Mouse (Mus musculus) spleen, adult 2 months (tissue): ENCODE measurements around the gene Ccdc74a. TPM values are rescaled to one million over a fixed set of nuclear protein-coding genes. Genes with fewer than 3 reads are reported as not detected.
"Not testable (repeated sequence)": the region's sequence is repeated elsewhere in the genome, so short reads cannot be mapped to it uniquely, and the experiment has no call there.

Experiments used
- DNase-seq, 2 experiments: peaks; one replicate each; pipeline versions ENCODE4 v3.0.0 to v3.0.0-alpha.2; 2012 to 2021; ENCODE audit warnings: low spot score in 2 of 2, low read depth in 1 of 2
- H3K27ac ChIP-seq: fragments of 200-500 bp; 2 replicates; pipeline ENCODE4 v1.5.1; 2012; ENCODE audit warnings: low read length, inconsistent platforms; ENCODE audit not compliant: insufficient read depth
- H3K27me3 ChIP-seq: fragments of 200-500 bp; 2 replicates; pipeline ENCODE4 v1.6.1; 2012; ENCODE audit warnings: mild to moderate bottlenecking, moderate library complexity, low read length, inconsistent platforms; ENCODE audit not compliant: control insufficient read depth, insufficient read depth
- H3K36me3 ChIP-seq: fragments of 200-500 bp; 2 replicates; pipeline ENCODE4 v1.6.1; 2012; ENCODE audit warnings: mild to moderate bottlenecking, low read length, inconsistent platforms; ENCODE audit not compliant: control insufficient read depth, insufficient read depth
- H3K4me1 ChIP-seq: fragments of 200-500 bp; 2 replicates; pipeline ENCODE4 v1.6.1; 2011; ENCODE audit warnings: inconsistent platforms; ENCODE audit not compliant: control insufficient read depth, insufficient read depth, insufficient read length
- H3K4me3 ChIP-seq: fragments of 200-500 bp; 2 replicates; pipeline ENCODE4 v1.5.1; 2011; ENCODE audit warnings: mild to moderate bottlenecking, inconsistent platforms; ENCODE audit not compliant: insufficient read depth, insufficient read length; ENCODE audit errors: extremely low read depth
- CTCF ChIP-seq: fragments of 200-500 bp; IDR thresholded peaks from 2 replicates; pipeline ENCODE4 v1.5.1; 2011; ENCODE audit warnings: mild to moderate bottlenecking, inconsistent platforms; ENCODE audit not compliant: insufficient read depth, insufficient read length, insufficient replicate concordance; ENCODE audit errors: extremely low read depth
- POLR2A ChIP-seq: fragments of 200-500 bp; IDR thresholded peaks from 2 replicates; pipeline ENCODE4 v1.6.1; 2011; ENCODE audit warnings: low read depth, low read length, inconsistent platforms
- WGBS: fragments of 180-500 bp; shearing (Covaris S2); methylation state at CpG from one replicate; pipeline ENCODE4 v1.1.7; 2018; 5-methylcytosine and 5-hydroxymethylcytosine counted together
- polyA plus RNA-seq: library from polyadenylated mRNA; depleted of rRNA; stranded (reverse); fragments of >200 nt; gene quantifications from 2 replicates; pipeline ENCODE4 v1.2.3, GENCODE M21; 2012; rRNA removed

Gene Ccdc74a
- 1.0 and 1.4 TPM in 2 replicates for polyA plus RNA-seq

GRCm38 (mm10) chr16:17646310-17647114 is at the start of gene Ccdc74a:
Ccdc74a (plus strand) TSS chr16:17646470.
- no peak within 1 kb of the TSS for H3K27ac ChIP-seq
- TF ChIP-seq CTCF (no peak), POLR2A (no peak)
- peaks cover 7% of the 10 kb centered on the region for H3K4me1 ChIP-seq
- H3K36me3 ChIP-seq = peaks cover 17% of the 10 kb centered on the region
- 0 out of 2 replicates have a peak, but pooled peaks cover 2% of the 10 kb centered on the region for H3K27me3 ChIP-seq
- WGBS = 5% methylated on average over 65 of the region's 65 CpGs
- DNase-seq = peak; percentile 42 to 69
- peak within 1 kb of the TSS; percentile 44; the same call in 1 of the 2 replicates for H3K4me3 ChIP-seq

GRCm38 (mm10) chr16:17600944-17601562 is 45.2 kb upstream of the Ccdc74a start:
- Histone ChIP-seq H3K27me3 (no peaks in the 10 kb centered on the region), H3K27ac (no peak overlapping the region), H3K36me3 (no peaks in the 10 kb centered on the region), H3K4me3 (no peak overlapping the region), H3K4me1 (no peaks in the 10 kb centered on the region)
- TF ChIP-seq CTCF (no peak), POLR2A (no peak)
- DNase-seq = no peak
- WGBS = 52% methylated on average over 3 of the region's 3 CpGs

GRCm38 (mm10) chr16:17604941-17605340 is 41.3 kb upstream of the Ccdc74a start:
- Histone ChIP-seq H3K36me3 (no peaks in the 10 kb centered on the region), H3K27me3 (no peaks in the 10 kb centered on the region), H3K4me1 (no peaks in the 10 kb centered on the region), H3K4me3 (no peak overlapping the region), H3K27ac (no peak overlapping the region)
- no peak for DNase-seq
- 75% methylated on average over 4 of the region's 4 CpGs for WGBS
- TF ChIP-seq POLR2A (no peak), CTCF (no peak)

GRCm38 (mm10) chr16:17605684-17606083 is 40.6 kb upstream of the Ccdc74a start:
- H3K36me3 ChIP-seq = no peaks in the 10 kb centered on the region
- WGBS = 79% methylated on average over 5 of the region's 5 CpGs
- H3K27ac ChIP-seq = no peak overlapping the region
- TF ChIP-seq POLR2A (no peak), CTCF (no peak)
- no peak overlapping the region for H3K4me3 ChIP-seq
- H3K27me3 ChIP-seq = no peaks in the 10 kb centered on the region
- no peak for DNase-seq
- H3K4me1 ChIP-seq = no peaks in the 10 kb centered on the region

GRCm38 (mm10) chr16:17611383-17611782 is 34.9 kb upstream of the Ccdc74a start:
- no peak for DNase-seq
- no peaks in the 10 kb centered on the region for H3K36me3 ChIP-seq
- H3K27me3 ChIP-seq = no peaks in the 10 kb centered on the region
- no peak overlapping the region for H3K4me3 ChIP-seq
- no peak for TF ChIP-seq POLR2A
- no peak overlapping the region for H3K27ac ChIP-seq
- no peaks in the 10 kb centered on the region for H3K4me1 ChIP-seq
- WGBS = 58% methylated on average over 4 of the region's 4 CpGs

- not testable (repeated sequence) for H3K4me1 ChIP-seq, H3K36me3 ChIP-seq, H3K27me3 ChIP-seq, H3K27ac ChIP-seq, DNase-seq, H3K4me3 ChIP-seq
- WGBS = 90% methylated on average over 6 of the region's 6 CpGs
Measured at GRCm38 (mm10) chr16:17614740-17615139, 31.5 kb upstream of the Ccdc74a start.

GRCm38 (mm10) chr16:17616212-17616611 is 30.1 kb upstream of the Ccdc74a start:
- no peak overlapping the region for H3K27ac ChIP-seq
- no peaks in the 10 kb centered on the region for H3K36me3 ChIP-seq
- H3K27me3 ChIP-seq = no peaks in the 10 kb centered on the region
- 45% methylated on average over 5 of the region's 5 CpGs for WGBS
- TF ChIP-seq POLR2A (no peak), CTCF (no peak)
- H3K4me1 ChIP-seq = no peaks in the 10 kb centered on the region; the same call in 1 of the 2 replicates
- H3K4me3 ChIP-seq = no peak overlapping the region
- DNase-seq = no peak
